Mouse (Mus musculus) MEL (cell line): ENCODE data around the gene Hmcn2.

ENCODE experiments used
- CTCF ChIP-seq, 3 experiments: IDR thresholded peaks in 2 of 3; conservative IDR thresholded peaks in 1 of 3; 2 replicates each; pipeline ENCODE4 v1.5.1; 2011 to 2012; ENCODE audit warnings: low read length in 3 of 3, low read depth in 2 of 3, mild to moderate bottlenecking in 2 of 3, improper control_type of control experiment in 1 of 3, inconsistent platforms in 1 of 3, mixed read lengths in 1 of 3, moderate library complexity in 1 of 3; ENCODE audit not compliant: control insufficient read depth in 1 of 3, insufficient read depth in 1 of 3, poor library complexity in 1 of 3, severe bottlenecking in 1 of 3
- E2F4 ChIP-seq: IDR thresholded peaks from 2 replicates; pipeline ENCODE4 v1.6.1; 2011; ENCODE audit warnings: low read depth, low read length, improper control_type of control experiment, borderline replicate concordance
- GATA1 ChIP-seq: IDR thresholded peaks from 2 replicates; pipeline ENCODE4 v1.6.1; 2011; ENCODE audit warnings: low read depth, low read length, improper control_type of control experiment
- POLR2AphosphoS5 ChIP-seq: IDR thresholded peaks from 2 replicates; pipeline ENCODE4 v1.6.1; 2012; ENCODE audit warnings: low read depth, borderline replicate concordance, mild to moderate bottlenecking, inconsistent platforms, low read length, moderate library complexity, mixed read lengths
- TBP ChIP-seq: IDR thresholded peaks from 2 replicates; pipeline ENCODE4 v1.8.0; 2011; ENCODE audit warnings: low read depth, low read length, improper control_type of control experiment
- TCF12 ChIP-seq: IDR thresholded peaks from 2 replicates; pipeline ENCODE4 v1.6.1; 2014; ENCODE audit warnings: low read depth, mild to moderate bottlenecking, inconsistent platforms, low read length, improper control_type of control experiment, moderate library complexity
- USF1 ChIP-seq: IDR thresholded peaks from 2 replicates; pipeline ENCODE4 v1.6.1; 2014; ENCODE audit warnings: low read depth, mild to moderate bottlenecking, inconsistent platforms, low read length, improper control_type of control experiment, moderate library complexity

DNA sequence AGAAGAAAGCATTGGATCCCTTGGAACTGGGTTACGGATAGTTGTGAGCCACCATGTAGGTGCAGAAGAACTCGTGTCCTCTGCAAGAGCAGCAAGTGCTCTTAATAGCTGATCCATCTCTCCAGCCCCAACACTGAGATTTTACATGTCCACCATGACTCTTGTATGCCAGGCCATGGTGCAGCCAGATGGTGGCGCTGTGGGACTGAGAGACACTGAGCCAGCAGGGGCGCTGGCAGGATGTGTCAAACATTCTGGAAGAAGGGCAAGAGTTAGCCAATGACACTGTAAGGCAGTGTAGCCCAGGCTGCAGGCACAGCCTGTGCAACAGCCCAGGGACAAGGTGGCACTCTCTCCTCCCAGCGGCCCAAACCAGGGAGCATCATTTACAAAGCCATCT is 170.0 kb downstream of the Hmcn2 start:
- TF ChIP-seq TCF12 (no peak), TBP (no peak), CTCF (IDR thresholded peaks at IDR 0.05 in 2 of 3, conservative IDR thresholded peaks at IDR 0.05 in 1 of 3; ENCODE audit: control insufficient read depth in 1 of 3, insufficient read depth in 1 of 3, low read depth in 2 of 3, low read length in 3 of 3, poor library complexity in 1 of 3, severe bottlenecking in 1 of 3) (peak; percentile 83 to 93 (median 92)), POLR2AphosphoS5 (no peak), GATA1 (no peak), E2F4 (no peak), USF1 (no peak)
